Mouse (Mus musculus): Measurements from ENCODE around the gene Ltbp3.

GRCm38 (mm10) chr19:5724549-5724941, 16.2 kb upstream of the Ltbp3 start:
- no peak for TF ChIP-seq CTCF (IDR thresholded peaks at IDR 0.05; ENCODE audit: borderline replicate concordance, insufficient read depth, low read length)
- peak; percentile 81 for TF ChIP-seq POLR2A (IDR thresholded peaks at IDR 0.05; ENCODE audit: low read depth, low read length)

Data from embryonic fibroblast, embryonic 13.5 days (primary cell).